Mouse (Mus musculus) kidney, adult 9 months (tissue): Measurements from ENCODE around the gene Eif2b2.

Experiments
- DNase-seq: peaks from one replicate; pipeline ENCODE4 v3.0.0; 2022

Gene Eif2b2

GRCm38 (mm10) chr12:85194623-85195018 lies 24.7 kb upstream of the Eif2b2 start:
- peak; percentile 77 for DNase-seq

- DNase-seq, result no peak
Observed at GRCm38 (mm10) chr12:85195086-85195485, 24.2 kb upstream of the Eif2b2 start.

GRCm38 (mm10) chr12:85196191-85196590 lies 23.1 kb upstream of the Eif2b2 start:
- no peak for DNase-seq

GRCm38 (mm10) chr12:85197371-85197770 lies 21.9 kb upstream of the Eif2b2 start:
- DNase-seq, result no peak

- no peak for DNase-seq
Observed at GRCm38 (mm10) chr12:85197936-85198335, 21.3 kb upstream of the Eif2b2 start.

GRCm38 (mm10) chr12:85199954-85200353 lies 19.3 kb upstream of the Eif2b2 start:
- no peak for DNase-seq

GRCm38 (mm10) chr12:85200929-85201829 lies 18.1 kb upstream of the Eif2b2 start:
- no peak for DNase-seq

- no peak for DNase-seq
Observed at GRCm38 (mm10) chr12:85201830-85202147, 17.5 kb upstream of the Eif2b2 start.

GRCm38 (mm10) chr12:85202191-85202590 lies 17.1 kb upstream of the Eif2b2 start:
- DNase-seq, result no peak

GRCm38 (mm10) chr12:85203699-85204098 lies 15.6 kb upstream of the Eif2b2 start:
- no peak for DNase-seq

- DNase-seq, result no peak
Observed at GRCm38 (mm10) chr12:85204105-85204504, 15.2 kb upstream of the Eif2b2 start.

GRCm38 (mm10) chr12:85205425-85205824 lies 13.9 kb upstream of the Eif2b2 start:
- no peak for DNase-seq

- no peak for DNase-seq
Observed at GRCm38 (mm10) chr12:85208687-85209199, 10.5 kb upstream of the Eif2b2 start.

GRCm38 (mm10) chr12:85215031-85215430 lies 4.2 kb upstream of the Eif2b2 start:
- DNase-seq, result no peak

GRCm38 (mm10) chr12:85217733-85218310 lies 1.5 kb upstream of the Eif2b2 start:
- no peak for DNase-seq

- DNase-seq, result no peak
Observed at GRCm38 (mm10) chr12:85219905-85220290, 617 bp downstream of the Eif2b2 start.

GRCm38 (mm10) chr12:85227227-85227626 lies 7.9 kb downstream of the Eif2b2 start:
- DNase-seq, result no peak

GRCm38 (mm10) chr12:85227876-85228599 lies 8.8 kb downstream of the Eif2b2 start:
- peak; percentile 19 for DNase-seq

- DNase-seq, result no peak
Observed at GRCm38 (mm10) chr12:85233376-85234358, 14.4 kb downstream of the Eif2b2 start.

GRCm38 (mm10) chr12:85237553-85237952 lies 18.3 kb downstream of the Eif2b2 start:
- no peak for DNase-seq

GRCm38 (mm10) chr12:85252083-85252482 lies 32.8 kb downstream of the Eif2b2 start:
- no peak for DNase-seq

GRCm38 (mm10) chr12:85256074-85256751 lies 36.9 kb downstream of the Eif2b2 start:
- DNase-seq, result no peak
